Mouse (Mus musculus) lung, adult 2 months (tissue): ENCODE data around the gene Notum. TPM values are rescaled to one million over a fixed set of nuclear protein-coding genes. Genes with fewer than 3 reads are reported as not detected.
A peak's percentile ranks its signal among the peaks of the same experiment; 100 is the strongest.

Experiments
- DNase-seq: peaks from one replicate; pipeline ENCODE4 v3.0.0; 2022
- H3K4me1 ChIP-seq: fragments of 200-500 bp; 2 replicates; pipeline ENCODE4 v1.6.1; 2011; ENCODE audit warnings: low read length; ENCODE audit not compliant: control insufficient read depth, insufficient read depth
- H3K4me3 ChIP-seq: fragments of 200-500 bp; replicated peaks from 2 replicates; pipeline ENCODE3; 2011; ENCODE audit warnings: low read depth, mild to moderate bottlenecking, control low read depth, low read length; ENCODE audit errors: extremely low read depth
- CTCF ChIP-seq: fragments of 200-500 bp; IDR thresholded peaks from 2 replicates; pipeline ENCODE4 v1.5.1; 2011; ENCODE audit warnings: mild to moderate bottlenecking, low read length, control low read depth; ENCODE audit not compliant: insufficient read depth
- POLR2A ChIP-seq: fragments of 200-500 bp; IDR thresholded peaks from 2 replicates; pipeline ENCODE4 v1.6.1; 2011; ENCODE audit warnings: low read depth, mild to moderate bottlenecking, control low read depth, low read length, borderline replicate concordance; ENCODE audit errors: extremely low read depth
- WGBS: fragments of 180-500 bp; shearing (Covaris S2); methylation state at CpG from one replicate; pipeline ENCODE4 v1.1.7; 2018; 5-methylcytosine and 5-hydroxymethylcytosine counted together
- polyA plus RNA-seq: library from polyadenylated mRNA; depleted of rRNA; stranded (reverse); fragments of >200 nt; gene quantifications from 2 replicates; pipeline ENCODE4 v1.2.3, GENCODE M21; 2012

The Notum gene
- polyA plus RNA-seq, 1 experiment, result 15.5 TPM

DNA sequence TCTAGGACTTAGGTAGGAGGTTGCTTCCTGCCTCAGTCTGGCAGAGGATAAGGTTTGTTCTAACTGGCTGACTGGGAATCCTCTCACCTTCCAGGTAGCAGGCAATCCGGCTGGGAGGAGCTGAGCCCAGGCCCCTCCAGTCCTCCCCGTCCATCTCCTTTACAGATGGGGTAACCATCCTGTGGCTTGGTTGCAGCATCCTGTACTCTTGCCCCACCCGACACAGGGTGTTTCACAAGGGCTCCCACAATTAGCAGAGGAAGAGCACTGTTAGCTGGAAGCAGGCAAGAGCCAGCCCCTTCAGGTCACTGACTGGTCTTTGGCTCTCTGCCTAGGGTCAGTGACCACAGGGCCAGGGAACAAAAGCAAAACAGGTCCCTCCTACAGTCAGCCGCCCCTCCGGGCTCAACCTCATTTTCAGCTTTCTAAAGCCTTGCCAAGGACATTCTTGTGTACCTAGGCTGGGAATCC is 30.5 kb downstream of the Notum start:
- Histone ChIP-seq H3K4me1 (peaks cover 27% of the 10 kb centered on the region), H3K4me3 (no peak overlapping the region)
- TF ChIP-seq POLR2A (no peak), CTCF (no peak)
- peak; percentile 49 for DNase-seq
- 23% methylated on average over 5 of the region's 5 CpGs for WGBS

DNA sequence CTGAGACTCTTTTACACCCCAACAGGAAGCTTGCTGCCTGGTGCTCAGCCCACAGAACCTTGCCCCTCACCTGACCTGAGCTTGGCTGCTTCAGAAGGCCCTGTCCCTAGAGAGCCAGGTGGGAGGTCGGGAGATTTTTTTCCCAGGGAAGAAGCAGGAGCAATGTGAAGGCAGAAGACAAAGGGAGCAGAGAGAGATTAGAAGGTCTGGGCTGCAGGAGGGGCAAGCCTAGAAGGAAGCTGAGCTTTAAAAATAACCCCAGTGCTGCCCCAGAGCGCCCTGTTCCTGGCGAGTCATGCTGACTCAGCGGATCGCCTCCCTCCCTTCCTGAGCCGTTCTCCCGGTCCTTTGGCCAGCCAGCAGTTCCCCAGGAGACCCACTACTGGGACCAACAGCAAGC is 31.1 kb downstream of the Notum start:
- DNase-seq, result no peak
- H3K4me1 ChIP-seq, result peaks cover 31% of the 10 kb centered on the region
- WGBS, result 25% methylated on average over 7 of the region's 7 CpGs
- H3K4me3 ChIP-seq, result no peak overlapping the region
- TF ChIP-seq POLR2A (no peak), CTCF (no peak)

DNA sequence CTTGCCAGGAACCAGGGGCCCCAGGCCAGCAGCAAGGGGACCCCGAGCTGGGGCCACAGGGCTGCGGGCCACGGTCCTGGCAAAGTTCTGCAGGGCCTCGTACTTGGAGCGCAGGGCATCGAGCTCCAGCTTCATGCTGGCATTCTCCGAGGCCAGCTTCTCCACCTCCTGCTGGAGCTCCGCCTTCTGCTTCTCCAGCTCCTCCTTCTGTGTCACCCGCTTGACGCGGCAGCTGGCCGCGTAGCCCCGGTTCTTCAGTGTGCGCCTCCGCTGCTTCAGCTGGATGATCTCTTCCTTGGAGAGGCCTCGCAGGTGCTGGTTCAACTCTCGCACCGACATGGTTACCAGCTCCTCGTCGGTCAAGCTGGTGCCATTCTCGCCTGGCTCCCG is 31.6 kb downstream of the Notum start:
- no peak overlapping the region for H3K4me3 ChIP-seq
- 67% methylated on average over 23 of the region's 23 CpGs for WGBS
- DNase-seq, result no peak
- TF ChIP-seq CTCF, result no peak
- no peak for TF ChIP-seq POLR2A
- peaks cover 31% of the 10 kb centered on the region for H3K4me1 ChIP-seq

GRCm38 (mm10) chr11:120628601-120629340 is 32.2 kb downstream of the Notum start:
- TF ChIP-seq CTCF, result no peak
- TF ChIP-seq POLR2A, result no peak
- no peak for DNase-seq
- Histone ChIP-seq H3K4me1 (peaks cover 33% of the 10 kb centered on the region), H3K4me3 (no peak overlapping the region)
- WGBS, result 90% methylated on average over 23 of the region's 23 CpGs

DNA sequence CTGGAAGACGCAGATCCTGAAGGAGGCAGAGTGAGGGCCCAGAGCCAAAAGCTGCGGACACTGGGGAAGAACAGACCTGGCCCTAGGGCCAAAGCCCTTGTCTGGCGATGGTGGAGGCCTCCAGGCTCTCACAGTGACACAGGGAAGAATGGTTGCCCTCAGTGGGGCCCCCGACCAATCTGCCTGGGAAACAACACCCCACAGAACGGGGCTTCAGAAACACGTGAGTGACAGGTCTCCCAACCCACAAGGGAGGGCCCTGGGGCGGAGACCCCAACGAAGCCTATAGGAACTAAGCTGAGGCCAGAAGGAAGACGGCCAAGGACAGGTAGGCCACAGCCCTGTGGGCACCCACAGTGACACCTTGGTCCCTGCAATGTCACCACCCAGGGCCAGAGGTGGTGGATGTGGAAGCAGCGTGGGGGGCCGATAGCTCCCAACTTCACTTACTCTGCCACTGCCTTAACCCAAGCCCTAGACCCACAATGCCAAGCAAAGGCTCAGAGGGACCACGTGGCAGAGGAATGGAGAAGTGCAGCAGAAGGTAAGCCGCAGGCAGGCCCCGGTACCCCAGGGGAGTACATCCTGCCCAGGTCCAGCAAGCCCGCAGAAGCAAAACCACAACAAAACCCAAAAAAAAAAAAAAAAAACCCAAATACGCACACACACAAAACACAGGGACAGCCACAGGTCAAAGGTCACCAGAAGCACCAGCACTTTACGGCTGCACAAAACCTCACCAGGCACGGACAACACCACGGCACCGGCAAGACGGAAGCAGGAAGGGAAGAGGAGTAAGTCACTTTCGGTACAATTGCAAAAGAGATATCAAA is 33.3 kb downstream of the Notum start:
- DNase-seq, result no peak
- Histone ChIP-seq H3K4me3 (no peak overlapping the region), H3K4me1 (peaks cover 32% of the 10 kb centered on the region)
- 73% methylated on average over 22 of the region's 22 CpGs for WGBS
- no peak for TF ChIP-seq CTCF
- TF ChIP-seq POLR2A, result no peak

- Histone ChIP-seq H3K4me3 (no peak overlapping the region), H3K4me1 (peaks cover 27% of the 10 kb centered on the region)
- 83% methylated on average over 11 of the region's 11 CpGs for WGBS
- TF ChIP-seq POLR2A (no peak), CTCF (no peak)
- no peak for DNase-seq
Observed at GRCm38 (mm10) chr11:120626785-120627467, 34.0 kb downstream of the Notum start.

DNA sequence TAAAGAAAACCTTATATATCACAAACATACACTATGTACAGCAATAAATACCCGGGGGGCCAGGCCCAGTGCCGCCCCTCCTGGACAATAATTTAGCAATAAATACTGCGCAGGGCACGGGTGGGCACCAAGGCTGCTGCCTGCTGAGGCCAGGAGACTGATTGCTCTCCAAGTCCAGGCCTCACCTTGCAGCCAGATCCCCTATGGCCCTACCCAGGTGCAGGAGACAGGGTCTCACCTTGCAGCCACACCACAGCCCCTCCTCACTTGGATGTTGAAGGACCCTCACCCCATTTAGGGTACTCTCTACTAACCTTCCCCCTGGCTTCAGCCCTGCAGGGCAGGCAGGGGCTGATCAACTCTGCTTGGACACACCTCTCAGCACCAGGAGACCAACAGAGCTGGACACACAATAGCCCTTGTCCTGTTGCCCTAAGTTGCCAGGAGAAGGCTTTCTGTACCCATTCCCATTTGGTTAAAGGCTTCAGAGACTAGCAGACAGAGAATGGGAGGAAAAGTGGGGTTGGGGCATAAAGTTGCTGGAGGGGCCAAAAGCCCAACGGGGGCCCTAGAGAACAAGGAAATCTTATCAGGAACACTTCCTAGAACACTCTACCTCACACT is 35.7 kb downstream of the Notum start, which contains the start of gene Sirt7:
TSS of gene Sirt7 (minus strand) at position 89 of the 624 bp plus-strand sequence.
- H3K4me3 ChIP-seq, result peak within 1 kb of the TSS; percentile 81
- H3K4me1 ChIP-seq, result peaks cover 16% of the 10 kb centered on the region
- no peak for DNase-seq
- no peak for TF ChIP-seq CTCF
- no peak for TF ChIP-seq POLR2A
- 8% methylated on average over 5 of the region's 5 CpGs for WGBS

GRCm38 (mm10) chr11:120624680-120625111 is 36.3 kb downstream of the Notum start:
- TF ChIP-seq POLR2A, result peak; percentile 79; the same call in 1 of the 2 replicates
- no peak for TF ChIP-seq CTCF
- peaks cover 11% of the 10 kb centered on the region for H3K4me1 ChIP-seq
- under 1% methylated on average over 53 of the region's 53 CpGs for WGBS
- peak; percentile 76 for DNase-seq
- H3K4me3 ChIP-seq, result peak overlapping the region; percentile 81

- WGBS, result 11% methylated on average over 30 of the region's 30 CpGs
- no peak for TF ChIP-seq POLR2A
- peak; percentile 44; the same call in 1 of the 2 replicates for TF ChIP-seq CTCF
- Histone ChIP-seq H3K4me3 (peak overlapping the region; percentile 81), H3K4me1 (peaks cover 11% of the 10 kb centered on the region)
- DNase-seq, result peak; percentile 62
Observed at GRCm38 (mm10) chr11:120623961-120624679, 36.9 kb downstream of the Notum start.
